In genomic region chr14:8355999-8356501, GRCm38 (mm10) we compare ENCODE assay signal across 8 mouse cellular contexts. TPM values are rescaled to one million over a fixed set of nuclear protein-coding genes. Genes with fewer than 3 reads are reported as not detected.
A peak's percentile ranks its signal among the peaks of the same experiment; 100 is the strongest.
DNase-seq lines count a peak whose midpoint lies in the region; ATAC-seq and TF ChIP-seq lines count a peak whose summit lies in the region.

No protein-coding gene starts in this region.

- 41% methylated on average over 6 of the region's 6 CpGs for WGBS in heart, embryonic 10.5 days
- 32% methylated on average over 6 of the region's 6 CpGs for WGBS in liver, embryonic 12.5 days (ENCODE audit: insufficient replicate concordance)
- WGBS in neural tube, embryonic 12.5 days: 28% methylated on average over 6 of the region's 6 CpGs
- WGBS in stomach, postnatal 0 days: 27% methylated on average over 6 of the region's 6 CpGs

- H3K4me2 ChIP-seq in liver, embryonic 12.5 days: no peak overlapping the region
- H3K4me2 ChIP-seq in neural tube, embryonic 12.5 days (replicated peaks): no peak overlapping the region
- no peak overlapping the region for H3K4me2 ChIP-seq in stomach, postnatal 0 days (replicated peaks; ENCODE audit: low read depth)

- peak; percentile 64 for DNase-seq in 3134 (ENCODE audit: extremely low read depth, insufficient read length, low spot score)
- peak; percentile 81 for DNase-seq in adrenal gland, adult 2 months
- DNase-seq in embryo, embryonic 10.5 days (ENCODE audit: low spot score): peak; percentile 92
- DNase-seq in heart, embryonic 10.5 days (ENCODE audit: low spot score): peak; percentile 86
- DNase-seq in kidney, postnatal 10 days: peak; percentile 82
- DNase-seq in stomach, postnatal 0 days (ENCODE audit: low spot score): peak; percentile 81

- H3K9me3 ChIP-seq in heart, embryonic 10.5 days: no peaks in the 10 kb centered on the region
- no peaks in the 10 kb centered on the region for H3K9me3 ChIP-seq in liver, embryonic 12.5 days (replicated peaks)
- H3K9me3 ChIP-seq in neural tube, embryonic 12.5 days: no peaks in the 10 kb centered on the region
- no peaks in the 10 kb centered on the region for H3K9me3 ChIP-seq in stomach, postnatal 0 days (ENCODE audit: control insufficient read depth, low read length)

- H3K9ac ChIP-seq in liver, embryonic 12.5 days: no peak overlapping the region
- H3K9ac ChIP-seq in neural tube, embryonic 12.5 days: no peak overlapping the region
- no peak overlapping the region for H3K9ac ChIP-seq in stomach, postnatal 0 days (ENCODE audit: low read length)

- peak; percentile 96 for TF ChIP-seq CTCF in stomach, postnatal 0 days (IDR thresholded peaks at IDR 0.05; ENCODE audit: low read depth)

- TF ChIP-seq EP300 in stomach, postnatal 0 days (optimal IDR thresholded peaks at IDR 0.05): no peak

- no peaks in the 10 kb centered on the region for H3K36me3 ChIP-seq in heart, embryonic 10.5 days
- H3K36me3 ChIP-seq in liver, embryonic 12.5 days: no peaks in the 10 kb centered on the region
- no peaks in the 10 kb centered on the region for H3K36me3 ChIP-seq in neural tube, embryonic 12.5 days
- H3K36me3 ChIP-seq in stomach, postnatal 0 days (ENCODE audit: control insufficient read depth, insufficient read depth, low read length): no peaks in the 10 kb centered on the region; the same call in 1 of the 2 replicates

- no peak overlapping the region for H3K4me3 ChIP-seq in heart, embryonic 10.5 days
- H3K4me3 ChIP-seq in liver, embryonic 12.5 days: no peak overlapping the region
- H3K4me3 ChIP-seq in neural tube, embryonic 12.5 days: no peak overlapping the region
- H3K4me3 ChIP-seq in stomach, postnatal 0 days (ENCODE audit: low read depth, low read length): no peak overlapping the region

- no peaks in the 10 kb centered on the region for H3K4me1 ChIP-seq in heart, embryonic 10.5 days
- no peaks in the 10 kb centered on the region for H3K4me1 ChIP-seq in liver, embryonic 12.5 days
- H3K4me1 ChIP-seq in neural tube, embryonic 12.5 days: peaks cover 3% of the 10 kb centered on the region; the same call in 1 of the 2 replicates
- no peaks in the 10 kb centered on the region for H3K4me1 ChIP-seq in stomach, postnatal 0 days (replicated peaks; ENCODE audit: control insufficient read depth, insufficient read depth)

- H3K27me3 ChIP-seq in heart, embryonic 10.5 days (ENCODE audit: insufficient read depth, poor library complexity, severe bottlenecking): no peaks in the 10 kb centered on the region
- H3K27me3 ChIP-seq in liver, embryonic 12.5 days (replicated peaks): no peaks in the 10 kb centered on the region
- no peaks in the 10 kb centered on the region for H3K27me3 ChIP-seq in neural tube, embryonic 12.5 days (replicated peaks)
- no peaks in the 10 kb centered on the region for H3K27me3 ChIP-seq in stomach, postnatal 0 days (ENCODE audit: control insufficient read depth, insufficient read depth, low read length)

- no peak overlapping the region for H3K27ac ChIP-seq in heart, embryonic 10.5 days
- no peak overlapping the region for H3K27ac ChIP-seq in liver, embryonic 12.5 days
- no peak overlapping the region for H3K27ac ChIP-seq in neural tube, embryonic 12.5 days
- no peak overlapping the region for H3K27ac ChIP-seq in stomach, postnatal 0 days (replicated peaks)

- ATAC-seq in liver, embryonic 12.5 days: peak; percentile 66; the same call in 1 of the 2 replicates
- peak; percentile 64 for ATAC-seq in neural tube, embryonic 12.5 days (ENCODE audit: low FRiP score, low read depth)
- peak; percentile 44; the same call in 1 of the 2 replicates for ATAC-seq in stomach, postnatal 0 days (ENCODE audit: low FRiP score, low TSS enrichment)

RNA-seq across cellular contexts. Expression of gene Oit1, which starts 22.5 kb away (rescaled TPM):
- total RNA-seq in adrenal gland, adult 2 months (2021): not detected
- 0.08 TPM in 1 of 2 replicates, not detected in the other for polyA plus RNA-seq in adrenal gland, adult 2 months (2012; rRNA removed)
- polyA plus RNA-seq in heart, embryonic 10.5 days (2016; fragmentation: Nextera tagmentation; extraction: Ambion mirVana): not detected in 2 replicates
- polyA plus RNA-seq in liver, embryonic 12.5 days (2016; fragmentation: Nextera tagmentation; extraction: Ambion mirVana): not detected in 2 replicates
- not detected in 2 replicates for polyA plus RNA-seq in neural tube, embryonic 12.5 days (2016; fragmentation: Nextera tagmentation; extraction: Ambion mirVana)
- 57.9 and 66.2 TPM in 2 replicates for polyA plus RNA-seq in stomach, postnatal 0 days (2015; fragmentation: Nextera tagmentation; extraction: Ambion mirVana)

RNA-seq across cellular contexts. Expression of gene Fam107a, which starts 38.2 kb away (rescaled TPM):
- 1 to 10 TPM; 4.3 to 5.2 TPM for total RNA-seq in adrenal gland, adult 2 months (2021)
- polyA plus RNA-seq in adrenal gland, adult 2 months (2012; rRNA removed): 1.1 and 1.2 TPM in 2 replicates
- 0.18 and 0.35 TPM in 2 replicates for polyA plus RNA-seq in heart, embryonic 10.5 days (2016; fragmentation: Nextera tagmentation; extraction: Ambion mirVana)
- 0.05 TPM in 1 of 2 replicates, not detected in the other for polyA plus RNA-seq in liver, embryonic 12.5 days (2016; fragmentation: Nextera tagmentation; extraction: Ambion mirVana)
- 0.75 and 1.0 TPM in 2 replicates for polyA plus RNA-seq in neural tube, embryonic 12.5 days (2016; fragmentation: Nextera tagmentation; extraction: Ambion mirVana)
- polyA plus RNA-seq in stomach, postnatal 0 days (2015; fragmentation: Nextera tagmentation; extraction: Ambion mirVana): 0.31 and 0.36 TPM in 2 replicates

Comparison
In these comparisons a context has a peak if more than half of its experiments do, and no peak if none do; other contexts are left out.
1. RNA of gene Oit1, which starts 22.5 kb away (polyA plus RNA-seq): 57.9 to 66.2 TPM in stomach, postnatal 0 days; not detected in neural tube, embryonic 12.5 days, 0.08 TPM in adrenal gland, adult 2 months, not detected in heart, embryonic 10.5 days and not detected in liver, embryonic 12.5 days; every median in the first group is over 10 times any median in the second.
2. Peak in every context shown above with its lines, with median percentiles within 50 percentile points of each other: DNase-seq and ATAC-seq.